Mouse (Mus musculus) hindbrain, embryonic 13.5 days (tissue): ENCODE measurements around the gene Rhbdd1. TPM values are rescaled to one million over a fixed set of nuclear protein-coding genes. Genes with fewer than 3 reads are reported as not detected.

ENCODE experiments used
- ATAC-seq: fragments of 200-750 bp; cut with Nextera tagmentation; 2 replicates; pipeline ENCODE4 v1.8.0; 2017; ENCODE audit warnings: moderate TSS enrichment; ENCODE audit not compliant: low FRiP score
- H3K27ac ChIP-seq: fragments of 300-500 bp; sonication (generic); 2 replicates; pipeline ENCODE4 v1.5.1; 2015; ENCODE audit warnings: inconsistent platforms, mild to moderate bottlenecking, moderate library complexity
- H3K27me3 ChIP-seq: fragments of 300-500 bp; sonication (generic); 2 replicates; pipeline ENCODE4 v1.6.1; 2015; ENCODE audit warnings: mild to moderate bottlenecking, inconsistent platforms
- H3K36me3 ChIP-seq: fragments of 300-500 bp; sonication (generic); 2 replicates; pipeline ENCODE4 v1.6.1; 2015; ENCODE audit warnings: mild to moderate bottlenecking, inconsistent platforms
- H3K4me1 ChIP-seq: fragments of 300-500 bp; sonication (generic); replicated peaks from 2 replicates; pipeline ENCODE4 v1.6.1; 2015; ENCODE audit warnings: inconsistent platforms
- H3K4me2 ChIP-seq: fragments of 300-500 bp; sonication (generic); 2 replicates; pipeline ENCODE4 v1.6.1; 2015; ENCODE audit warnings: inconsistent platforms, mild to moderate bottlenecking, moderate library complexity
- H3K4me3 ChIP-seq: fragments of 300-500 bp; sonication (generic); 2 replicates; pipeline ENCODE4 v1.5.1; 2015; ENCODE audit warnings: mild to moderate bottlenecking, inconsistent platforms
- H3K9ac ChIP-seq: fragments of 300-500 bp; sonication (generic); 2 replicates; pipeline ENCODE4 v1.6.1; 2015; ENCODE audit warnings: mild to moderate bottlenecking, inconsistent platforms
- H3K9me3 ChIP-seq: fragments of 300-500 bp; sonication (generic); 2 replicates; pipeline ENCODE4 v1.6.1; 2016; ENCODE audit warnings: inconsistent platforms
- WGBS: fragments of 180-500 bp; shearing (Covaris S2); methylation state at CpG from one replicate; pipeline ENCODE4 v1.1.7; 2015; 5-methylcytosine and 5-hydroxymethylcytosine counted together
- polyA plus RNA-seq: library from polyadenylated mRNA; unstranded; fragments of >200 nt; fragmentation: Nextera tagmentation; extraction: Ambion mirVana; gene quantifications from 2 replicates; pipeline ENCODE4 v1.2.1, GENCODE M21; 2015

Rhbdd1 gene
- polyA plus RNA-seq, 1 experiment from 2014 or later: 4.3 TPM

DNA sequence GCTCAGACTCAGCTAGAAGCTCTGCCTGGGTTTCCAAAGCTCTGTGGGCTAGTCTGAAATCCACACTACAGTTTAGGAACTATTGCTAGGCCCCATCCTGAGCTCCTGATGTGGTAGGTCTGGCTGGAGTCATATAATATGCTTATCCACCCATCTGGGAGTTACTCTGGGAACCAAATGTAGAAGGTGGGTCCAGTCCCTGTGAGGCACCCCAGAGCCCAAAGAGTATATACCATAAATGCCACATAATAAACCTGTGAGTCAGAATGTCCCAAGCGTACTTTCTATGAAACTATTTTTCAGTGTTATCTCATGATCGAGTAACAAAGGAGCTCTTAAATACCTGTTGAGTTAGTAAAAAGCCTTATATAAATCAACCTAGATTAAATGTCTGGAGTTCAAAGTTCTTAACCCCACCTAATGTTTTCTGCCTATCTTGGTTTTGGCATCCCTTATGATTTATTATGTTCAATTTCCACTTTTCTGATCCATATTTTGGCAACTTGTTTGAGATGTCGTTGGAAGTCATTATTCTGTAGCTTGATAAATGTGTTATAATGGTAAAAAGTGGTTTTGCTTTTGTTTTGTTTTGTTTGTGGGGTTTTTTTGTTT is 98.3 kb downstream of the Rhbdd1 start:
- no peak overlapping the region for H3K9ac ChIP-seq
- no peaks in the 10 kb centered on the region for H3K9me3 ChIP-seq
- 96% methylated on average over 3 of the region's 3 CpGs for WGBS
- H3K4me1 ChIP-seq: peaks cover 11% of the 10 kb centered on the region
- H3K4me2 ChIP-seq: no peak overlapping the region
- no peak for ATAC-seq
- no peak overlapping the region for H3K4me3 ChIP-seq
- H3K36me3 ChIP-seq: no peaks in the 10 kb centered on the region
- no peak overlapping the region for H3K27ac ChIP-seq
- H3K27me3 ChIP-seq: no peaks in the 10 kb centered on the region

GRCm38 (mm10) chr1:82415641-82416040 is 99.4 kb downstream of the Rhbdd1 start:
- WGBS: 86% methylated on average over 4 of the region's 4 CpGs
- Histone ChIP-seq H3K9ac (no peak overlapping the region), H3K27ac (no peak overlapping the region), H3K4me3 (no peak overlapping the region), H3K36me3 (no peaks in the 10 kb centered on the region), H3K4me1 (peaks cover 11% of the 10 kb centered on the region), H3K4me2 (no peak overlapping the region), H3K9me3 (no peaks in the 10 kb centered on the region), H3K27me3 (no peaks in the 10 kb centered on the region)
- ATAC-seq: no peak

GRCm38 (mm10) chr1:82427729-82428128 is 111.5 kb downstream of the Rhbdd1 start:
- H3K4me3 ChIP-seq: no peak overlapping the region
- H3K4me2 ChIP-seq: no peak overlapping the region
- 84% methylated on average over 5 of the region's 5 CpGs for WGBS
- H3K27me3 ChIP-seq: no peaks in the 10 kb centered on the region
- no peak overlapping the region for H3K9ac ChIP-seq
- no peak for ATAC-seq
- H3K4me1 ChIP-seq: 0 out of 2 replicates have a peak, but pooled peaks cover under 1% of the 10 kb centered on the region
- H3K36me3 ChIP-seq: no peaks in the 10 kb centered on the region
- no peak overlapping the region for H3K27ac ChIP-seq
- no peaks in the 10 kb centered on the region for H3K9me3 ChIP-seq

DNA sequence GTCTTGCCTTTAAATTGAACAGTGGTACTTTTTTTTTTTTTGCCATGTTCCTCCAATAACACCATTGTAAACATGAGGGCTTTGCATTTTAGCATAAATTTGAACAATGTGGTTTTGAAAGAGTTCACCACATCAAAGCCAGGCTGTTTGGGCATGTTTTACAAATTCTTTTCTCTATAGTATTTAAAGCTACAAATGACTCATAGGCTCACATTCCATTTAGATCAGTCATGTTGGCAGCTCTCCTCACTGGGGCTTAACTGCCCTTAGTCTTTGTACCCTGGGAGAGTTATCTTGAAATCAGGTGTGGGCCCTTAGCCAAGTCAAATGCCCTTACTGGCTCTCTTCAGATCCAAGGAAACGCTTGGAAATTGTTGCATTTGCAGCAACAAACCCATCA is 112.8 kb downstream of the Rhbdd1 start:
- H3K36me3 ChIP-seq: no peaks in the 10 kb centered on the region
- peaks cover 6% of the 10 kb centered on the region; the same call in 1 of the 2 replicates for H3K4me1 ChIP-seq
- H3K4me2 ChIP-seq: no peak overlapping the region
- ATAC-seq: no peak
- H3K27me3 ChIP-seq: no peaks in the 10 kb centered on the region
- no peaks in the 10 kb centered on the region for H3K9me3 ChIP-seq
- H3K4me3 ChIP-seq: no peak overlapping the region
- no peak overlapping the region for H3K9ac ChIP-seq
- H3K27ac ChIP-seq: no peak overlapping the region
- 56% methylated on average over 1 of the region's 1 CpGs for WGBS

- Histone ChIP-seq H3K4me2 (no peak overlapping the region), H3K27ac (peak overlapping the region; percentile 41; the same call in 1 of the 2 replicates), H3K27me3 (no peaks in the 10 kb centered on the region), H3K9me3 (no peaks in the 10 kb centered on the region), H3K9ac (no peak overlapping the region), H3K4me1 (peaks cover 6% of the 10 kb centered on the region; the same call in 1 of the 2 replicates), H3K4me3 (no peak overlapping the region), H3K36me3 (no peaks in the 10 kb centered on the region)
- 66% methylated on average over 15 of the region's 15 CpGs for WGBS
- peak; percentile 81 for ATAC-seq
Measured at GRCm38 (mm10) chr1:82432919-82433648, 116.8 kb downstream of the Rhbdd1 start.

DNA sequence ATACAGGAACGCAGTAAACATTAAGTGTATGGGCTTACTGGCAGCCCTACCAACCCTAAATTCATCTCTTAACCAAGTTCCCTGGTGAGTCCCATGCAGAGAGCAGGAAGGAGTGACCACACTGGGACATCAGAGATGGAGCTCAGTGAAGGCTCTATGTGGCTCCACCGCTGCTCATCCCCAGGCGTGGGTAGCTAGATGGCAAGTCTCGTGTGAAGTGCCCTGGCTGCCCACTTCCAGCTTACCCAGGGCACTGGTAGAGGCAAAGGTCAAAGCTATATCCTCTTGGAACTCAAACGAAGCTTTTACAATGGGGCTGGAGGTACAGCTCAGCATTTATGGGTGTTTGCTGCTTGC is 117.4 kb downstream of the Rhbdd1 start:
- Histone ChIP-seq H3K4me2 (no peak overlapping the region), H3K9ac (no peak overlapping the region), H3K4me3 (no peak overlapping the region), H3K36me3 (no peaks in the 10 kb centered on the region), H3K4me1 (peaks cover 6% of the 10 kb centered on the region; the same call in 1 of the 2 replicates), H3K27me3 (no peaks in the 10 kb centered on the region), H3K27ac (no peak overlapping the region), H3K9me3 (no peaks in the 10 kb centered on the region)
- peak; percentile 32 for ATAC-seq
- WGBS: 79% methylated on average over 5 of the region's 5 CpGs

- no peaks in the 10 kb centered on the region for H3K9me3 ChIP-seq
- no peaks in the 10 kb centered on the region for H3K27me3 ChIP-seq
- H3K9ac ChIP-seq: no peak overlapping the region
- no peak overlapping the region for H3K27ac ChIP-seq
- no peak overlapping the region for H3K4me2 ChIP-seq
- no peak overlapping the region for H3K4me3 ChIP-seq
- ATAC-seq: no peak
- H3K36me3 ChIP-seq: no peaks in the 10 kb centered on the region
- peaks cover 6% of the 10 kb centered on the region; the same call in 1 of the 2 replicates for H3K4me1 ChIP-seq
- 61% methylated on average over 3 of the region's 3 CpGs for WGBS
Measured at GRCm38 (mm10) chr1:82437273-82437672, 121.0 kb downstream of the Rhbdd1 start.

- H3K9ac ChIP-seq: no peak overlapping the region
- 58% methylated on average over 1 of the region's 1 CpGs for WGBS
- no peak overlapping the region for H3K4me3 ChIP-seq
- H3K36me3 ChIP-seq: no peaks in the 10 kb centered on the region
- H3K27ac ChIP-seq: no peak overlapping the region
- H3K27me3 ChIP-seq: no peaks in the 10 kb centered on the region
- H3K4me1 ChIP-seq: no peaks in the 10 kb centered on the region
- ATAC-seq: no peak
- H3K9me3 ChIP-seq: no peaks in the 10 kb centered on the region
- H3K4me2 ChIP-seq: no peak overlapping the region
Measured at GRCm38 (mm10) chr1:82440123-82440522, 123.9 kb downstream of the Rhbdd1 start.

DNA sequence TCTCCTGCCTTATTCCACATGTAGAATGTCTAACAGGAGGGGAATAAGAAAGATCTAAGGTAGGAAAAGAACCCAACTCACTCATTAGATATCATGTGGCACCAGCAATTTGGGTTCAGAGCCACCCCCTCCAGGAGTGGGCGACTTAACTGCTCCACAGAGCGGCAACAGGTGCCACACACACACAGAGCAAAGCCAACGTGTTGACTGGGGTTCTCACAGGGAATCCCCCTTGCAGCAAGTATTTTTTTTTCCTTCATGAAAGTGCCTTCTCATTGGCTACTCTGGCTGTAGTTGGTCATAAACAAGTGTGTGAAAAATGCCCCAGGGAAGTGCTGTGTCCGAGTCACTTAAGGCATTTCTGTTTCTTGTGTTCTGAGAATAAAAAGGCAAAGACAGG is 127.3 kb downstream of the Rhbdd1 start:
- Histone ChIP-seq H3K4me1 (no peaks in the 10 kb centered on the region), H3K9ac (no peak overlapping the region), H3K9me3 (no peaks in the 10 kb centered on the region), H3K4me3 (no peak overlapping the region), H3K27me3 (no peaks in the 10 kb centered on the region), H3K4me2 (no peak overlapping the region), H3K36me3 (no peaks in the 10 kb centered on the region), H3K27ac (no peak overlapping the region)
- 85% methylated on average over 4 of the region's 4 CpGs for WGBS
- ATAC-seq: no peak

- H3K9ac ChIP-seq: no peak overlapping the region
- H3K4me1 ChIP-seq: no peaks in the 10 kb centered on the region
- H3K27ac ChIP-seq: no peak overlapping the region
- no peak for ATAC-seq
- no peaks in the 10 kb centered on the region for H3K36me3 ChIP-seq
- H3K27me3 ChIP-seq: no peaks in the 10 kb centered on the region
- no peaks in the 10 kb centered on the region for H3K9me3 ChIP-seq
- no peak overlapping the region for H3K4me2 ChIP-seq
- 75% methylated on average over 7 of the region's 7 CpGs for WGBS
- H3K4me3 ChIP-seq: no peak overlapping the region
Measured at GRCm38 (mm10) chr1:82446049-82446448, 129.8 kb downstream of the Rhbdd1 start.

GRCm38 (mm10) chr1:82449851-82450250 is 133.6 kb downstream of the Rhbdd1 start:
- 90% methylated on average over 4 of the region's 4 CpGs for WGBS

DNA sequence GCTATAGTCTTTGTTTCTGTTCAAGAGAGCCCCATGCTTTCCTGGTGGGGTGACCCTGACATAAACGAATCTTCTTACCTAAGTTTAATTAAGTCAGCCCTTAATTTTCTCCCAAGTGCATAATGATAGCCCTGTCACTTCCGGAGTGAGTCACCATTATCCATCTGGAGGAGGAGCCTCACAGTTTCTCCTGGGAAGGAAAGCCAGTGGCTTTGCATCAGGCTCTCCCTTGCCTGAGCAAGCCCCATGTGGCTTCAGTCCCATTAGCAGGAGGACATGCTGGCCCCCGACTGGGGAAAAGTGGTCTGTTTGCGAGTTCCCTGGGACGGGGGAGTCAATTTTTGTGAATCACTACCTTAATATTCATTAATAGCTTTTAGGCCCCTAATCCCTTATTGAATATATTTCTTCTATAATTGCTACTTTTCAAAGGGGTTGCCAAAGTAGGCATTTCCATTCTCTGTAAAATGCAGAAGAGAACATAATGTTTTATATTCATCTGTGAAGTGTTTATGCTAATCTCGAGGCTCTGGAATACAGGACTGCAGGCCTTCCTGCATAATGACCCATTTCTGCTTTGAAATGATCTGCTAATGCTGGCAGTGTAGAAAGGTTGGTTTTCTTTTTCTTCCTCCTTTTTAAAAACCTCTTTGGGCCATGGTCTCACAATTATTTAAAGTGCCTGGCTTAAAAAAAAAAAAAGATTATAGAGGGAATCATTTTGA is 135.8 kb downstream of the Rhbdd1 start:
- Histone ChIP-seq H3K27me3 (no peaks in the 10 kb centered on the region), H3K27ac (peak overlapping the region; percentile 41; the same call in 1 of the 2 replicates), H3K9me3 (no peaks in the 10 kb centered on the region), H3K36me3 (no peaks in the 10 kb centered on the region), H3K4me3 (no peak overlapping the region), H3K9ac (no peak overlapping the region), H3K4me1 (peaks cover 7% of the 10 kb centered on the region; the same call in 1 of the 2 replicates), H3K4me2 (no peak overlapping the region)
- WGBS: 33% methylated on average over 6 of the region's 6 CpGs
- peak; percentile 65 for ATAC-seq

More at GRCm38 (mm10) chr1:82449851-82450250, 133.6 kb downstream of the Rhbdd1 start:
- peaks cover 7% of the 10 kb centered on the region; the same call in 1 of the 2 replicates for H3K4me1 ChIP-seq
- H3K4me3 ChIP-seq: no peak overlapping the region
- no peak overlapping the region for H3K9ac ChIP-seq
- no peaks in the 10 kb centered on the region for H3K9me3 ChIP-seq
- ATAC-seq: no peak
- H3K27ac ChIP-seq: no peak overlapping the region
- no peaks in the 10 kb centered on the region for H3K36me3 ChIP-seq
- H3K4me2 ChIP-seq: no peak overlapping the region
- H3K27me3 ChIP-seq: no peaks in the 10 kb centered on the region
